Mouse (Mus musculus) embryonic facial prominence, embryonic 13.5 days (tissue): ENCODE data around the gene Dscaml1. TPM values are rescaled to one million over a fixed set of nuclear protein-coding genes. Genes with fewer than 3 reads are reported as not detected.
A peak's percentile ranks its signal among the peaks of the same experiment; 100 is the strongest.

Experiments used
- ATAC-seq: fragments of 200-750 bp; cut with Nextera tagmentation; 2 replicates; pipeline ENCODE4 v1.8.0; 2017; ENCODE audit warnings: low read depth; ENCODE audit not compliant: insufficient number of reproducible peaks, insufficient read depth, low FRiP score, low TSS enrichment
- H3K27ac ChIP-seq: fragments of 300-500 bp; sonication (generic); 2 replicates; pipeline ENCODE4 v1.5.1; 2015; ENCODE audit warnings: moderate library complexity, mild to moderate bottlenecking, inconsistent platforms
- H3K27me3 ChIP-seq: fragments of 300-500 bp; sonication (generic); 2 replicates; pipeline ENCODE4 v1.6.1; 2015; ENCODE audit warnings: mild to moderate bottlenecking, inconsistent platforms
- H3K36me3 ChIP-seq: fragments of 300-500 bp; sonication (generic); 2 replicates; pipeline ENCODE4 v1.6.1; 2015; ENCODE audit warnings: mild to moderate bottlenecking, inconsistent platforms
- H3K4me1 ChIP-seq: fragments of 300-500 bp; sonication (generic); 2 replicates; pipeline ENCODE4 v1.6.1; 2015; ENCODE audit warnings: inconsistent platforms
- H3K4me2 ChIP-seq: fragments of 300-500 bp; sonication (generic); 2 replicates; pipeline ENCODE4 v1.6.1; 2015; ENCODE audit warnings: moderate library complexity, mild to moderate bottlenecking, inconsistent platforms
- H3K4me3 ChIP-seq: fragments of 300-500 bp; sonication (generic); 2 replicates; pipeline ENCODE4 v1.5.1; 2015; ENCODE audit warnings: mild to moderate bottlenecking, inconsistent platforms
- H3K9ac ChIP-seq: fragments of 300-500 bp; sonication (generic); 2 replicates; pipeline ENCODE4 v1.6.1; 2015; ENCODE audit warnings: mild to moderate bottlenecking, inconsistent platforms
- H3K9me3 ChIP-seq: fragments of 300-500 bp; sonication (generic); 2 replicates; pipeline ENCODE4 v1.6.1; 2016; ENCODE audit warnings: inconsistent platforms
- WGBS: fragments of 180-500 bp; shearing (Covaris S2); methylation state at CpG from one replicate; pipeline ENCODE4 v1.1.7; 2015; ENCODE audit warnings: mixed read lengths; 5-methylcytosine and 5-hydroxymethylcytosine counted together
- polyA plus RNA-seq: library from polyadenylated mRNA; unstranded; fragments of >200 nt; fragmentation: Nextera tagmentation; extraction: Ambion mirVana; gene quantifications from 2 replicates; pipeline ENCODE4 v1.2.1, GENCODE M21; 2015

Gene Dscaml1
- polyA plus RNA-seq, 1 experiment from 2014 or later = 0.97 TPM

DNA sequence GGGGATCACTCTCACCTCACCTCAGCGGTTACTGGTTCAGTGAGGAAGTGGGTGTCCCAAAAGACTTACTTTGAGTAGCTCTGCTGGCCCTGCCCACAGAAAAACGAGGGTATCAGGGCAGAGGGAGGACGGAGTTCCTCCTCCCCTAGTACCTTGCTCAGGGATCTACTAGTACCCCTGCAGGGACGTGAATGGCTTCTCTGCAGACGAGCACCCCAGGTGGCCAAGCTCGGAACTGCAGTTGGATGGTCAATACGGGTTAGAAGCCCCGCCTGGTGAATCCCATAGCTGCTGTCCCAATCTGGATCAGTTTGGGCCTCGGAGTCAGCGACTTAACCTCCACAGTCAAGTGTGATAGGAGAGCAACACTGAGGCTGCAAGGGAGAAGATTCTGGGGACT lies 14.1 kb upstream of the Dscaml1 start:
- WGBS = 5% methylated on average over 10 of the region's 10 CpGs
- Histone ChIP-seq H3K9ac (peak overlapping the region; percentile 44; the same call in 1 of the 2 replicates), H3K36me3 (no peaks in the 10 kb centered on the region), H3K4me3 (peak overlapping the region; percentile 24), H3K9me3 (no peaks in the 10 kb centered on the region), H3K4me1 (peaks cover 13% of the 10 kb centered on the region; the same call in 1 of the 2 replicates), H3K27me3 (peaks cover 14% of the 10 kb centered on the region; the same call in 1 of the 2 replicates), H3K27ac (no peak overlapping the region), H3K4me2 (peak overlapping the region; percentile 54)
- ATAC-seq = no peak; the same call in 1 of the 2 replicates

DNA sequence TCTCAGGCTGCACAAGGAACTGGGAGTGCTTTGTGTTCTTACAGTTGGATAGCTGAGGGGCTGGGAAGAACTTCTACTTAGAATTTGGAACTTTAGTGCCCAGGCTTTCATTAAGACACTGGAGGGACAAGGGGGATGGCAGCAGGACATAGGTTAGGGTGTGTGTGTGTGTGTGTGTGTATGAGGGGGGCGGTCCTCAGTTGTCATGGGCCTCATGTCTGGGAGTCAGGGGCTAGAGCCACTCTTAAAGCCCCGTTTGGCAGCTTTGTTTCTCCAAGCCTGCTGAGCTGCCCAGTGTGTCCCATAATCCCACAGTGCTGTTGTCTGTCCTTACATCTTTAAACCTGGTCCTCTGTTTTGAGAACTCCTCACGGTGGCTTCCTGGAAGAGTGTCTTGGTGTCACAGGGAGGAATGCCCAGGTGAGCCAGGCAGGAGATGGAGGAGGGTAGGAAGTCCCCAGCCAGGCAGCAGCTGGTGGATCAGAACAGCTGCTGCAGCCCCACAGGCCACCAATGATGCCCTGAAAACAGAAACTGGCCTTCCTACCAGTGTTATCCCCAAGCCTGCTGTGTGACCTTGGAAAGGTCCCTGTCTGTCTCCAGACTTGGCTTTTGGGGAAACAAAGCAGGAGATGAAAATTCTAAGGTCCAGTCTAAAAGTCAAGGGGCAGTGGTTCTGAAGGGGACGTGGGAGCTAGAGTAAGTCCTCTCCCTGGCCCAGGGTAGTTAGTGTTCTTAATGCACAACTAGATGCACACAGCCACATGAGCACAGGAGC lies 13.5 kb upstream of the Dscaml1 start:
- H3K9me3 ChIP-seq = no peaks in the 10 kb centered on the region
- 0 out of 2 replicates have a peak overlapping the region, but pooled peaks have one; percentile 54 for H3K4me2 ChIP-seq
- H3K27me3 ChIP-seq = peaks cover 14% of the 10 kb centered on the region; the same call in 1 of the 2 replicates
- no peak overlapping the region for H3K27ac ChIP-seq
- H3K9ac ChIP-seq = no peak overlapping the region
- H3K4me3 ChIP-seq = no peak overlapping the region
- 79% methylated on average over 4 of the region's 4 CpGs for WGBS
- H3K36me3 ChIP-seq = no peaks in the 10 kb centered on the region
- H3K4me1 ChIP-seq = peaks cover 8% of the 10 kb centered on the region; the same call in 1 of the 2 replicates
- ATAC-seq = no peak

DNA sequence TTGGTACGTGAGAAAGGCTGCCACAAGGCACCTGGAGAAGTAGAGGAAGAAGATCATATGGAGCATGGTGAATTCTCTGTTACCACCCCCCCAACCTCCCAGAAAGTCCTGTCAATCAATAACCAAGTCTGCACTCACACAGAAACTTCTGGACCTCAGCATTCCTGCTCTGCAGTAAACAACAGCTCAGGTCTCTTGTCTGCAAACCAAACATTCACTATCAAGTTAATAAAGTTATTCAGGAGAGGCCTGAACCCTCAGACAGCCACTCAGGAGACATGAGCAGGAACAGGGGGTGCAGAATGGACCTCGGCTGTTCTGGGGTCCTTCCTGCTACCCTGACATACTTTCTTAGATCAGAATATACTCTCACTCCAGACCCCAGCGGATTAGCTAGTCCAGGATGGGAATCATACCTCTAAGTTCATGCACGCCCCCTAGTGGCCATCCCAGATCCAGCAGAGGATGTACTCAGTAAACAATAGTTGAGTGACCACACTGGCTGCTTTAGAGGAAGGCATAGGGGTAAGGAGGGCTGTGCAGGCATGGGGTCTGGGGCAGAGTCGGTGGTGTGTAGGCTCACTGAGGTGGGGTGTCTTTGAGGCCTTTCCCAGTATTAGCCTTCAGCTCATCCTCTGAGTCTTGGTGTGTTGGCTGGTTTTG lies 12.8 kb upstream of the Dscaml1 start:
- Histone ChIP-seq H3K9me3 (no peaks in the 10 kb centered on the region), H3K9ac (no peak overlapping the region), H3K27me3 (peaks cover 14% of the 10 kb centered on the region; the same call in 1 of the 2 replicates), H3K4me1 (peaks cover 4% of the 10 kb centered on the region; the same call in 1 of the 2 replicates), H3K4me3 (no peak overlapping the region), H3K36me3 (no peaks in the 10 kb centered on the region), H3K27ac (no peak overlapping the region), H3K4me2 (no peak overlapping the region)
- no peak for ATAC-seq
- WGBS = 58% methylated on average over 5 of the region's 5 CpGs

DNA sequence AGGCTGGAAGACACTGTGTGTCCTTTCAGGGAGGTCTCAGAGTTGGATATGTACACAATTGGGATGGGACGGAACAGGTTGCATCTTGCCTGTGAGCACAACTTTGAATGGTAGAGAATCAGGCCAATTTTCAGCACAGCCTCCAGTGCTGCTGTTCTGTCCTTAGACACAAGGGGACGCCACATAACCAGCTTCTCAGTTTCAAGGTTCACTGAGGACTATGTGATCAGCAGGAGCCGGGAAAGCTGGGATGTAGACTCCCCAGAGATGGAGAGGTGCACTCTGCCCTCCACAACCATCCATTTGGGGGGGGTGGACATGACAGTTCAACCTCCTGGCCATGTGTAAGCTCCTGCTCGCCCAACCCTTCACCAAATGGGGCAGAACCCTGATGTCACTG lies 10.5 kb upstream of the Dscaml1 start:
- no peak overlapping the region for H3K4me3 ChIP-seq
- no peak overlapping the region for H3K27ac ChIP-seq
- WGBS = 49% methylated on average over 4 of the region's 4 CpGs
- H3K9me3 ChIP-seq = no peaks in the 10 kb centered on the region
- 0 out of 2 replicates have a peak, but pooled peaks cover 4% of the 10 kb centered on the region for H3K27me3 ChIP-seq
- H3K36me3 ChIP-seq = no peaks in the 10 kb centered on the region
- H3K4me1 ChIP-seq = peaks cover 4% of the 10 kb centered on the region; the same call in 1 of the 2 replicates
- no peak for ATAC-seq
- H3K4me2 ChIP-seq = no peak overlapping the region
- H3K9ac ChIP-seq = no peak overlapping the region

DNA sequence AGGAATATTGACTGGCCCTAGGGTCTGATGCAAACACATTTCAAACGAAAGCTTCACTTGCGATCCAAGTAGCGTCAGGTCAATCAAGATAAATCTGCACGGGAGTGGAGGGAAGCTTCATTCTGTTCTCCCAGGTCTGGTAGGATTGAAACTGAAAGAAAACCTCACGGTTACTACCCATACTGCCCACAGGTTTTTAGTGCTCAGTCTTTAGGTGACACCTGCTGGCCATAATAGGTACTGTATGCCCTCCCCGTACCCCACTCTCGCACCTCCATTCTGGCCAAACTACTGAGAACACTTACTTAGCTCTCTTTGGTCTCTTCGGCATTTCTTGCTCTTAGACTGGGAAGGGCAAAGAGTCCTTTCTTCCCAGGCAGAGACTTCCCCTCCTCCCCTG lies 9.2 kb upstream of the Dscaml1 start:
- Histone ChIP-seq H3K36me3 (no peaks in the 10 kb centered on the region), H3K27me3 (0 out of 2 replicates have a peak, but pooled peaks cover 4% of the 10 kb centered on the region), H3K4me3 (no peak overlapping the region), H3K4me1 (0 out of 2 replicates have a peak, but pooled peaks cover under 1% of the 10 kb centered on the region), H3K27ac (no peak overlapping the region), H3K9me3 (no peaks in the 10 kb centered on the region), H3K9ac (no peak overlapping the region), H3K4me2 (peak overlapping the region; percentile 31; the same call in 1 of the 2 replicates)
- WGBS = 25% methylated on average over 8 of the region's 8 CpGs
- no peak for ATAC-seq

GRCm38 (mm10) chr9:45418252-45418651 lies 8.2 kb upstream of the Dscaml1 start:
- Histone ChIP-seq H3K27ac (no peak overlapping the region), H3K27me3 (0 out of 2 replicates have a peak, but pooled peaks cover 4% of the 10 kb centered on the region), H3K4me1 (no peaks in the 10 kb centered on the region), H3K36me3 (no peaks in the 10 kb centered on the region), H3K9ac (no peak overlapping the region), H3K4me2 (no peak overlapping the region), H3K9me3 (no peaks in the 10 kb centered on the region), H3K4me3 (no peak overlapping the region)
- ATAC-seq = no peak
- 58% methylated on average over 8 of the region's 8 CpGs for WGBS

DNA sequence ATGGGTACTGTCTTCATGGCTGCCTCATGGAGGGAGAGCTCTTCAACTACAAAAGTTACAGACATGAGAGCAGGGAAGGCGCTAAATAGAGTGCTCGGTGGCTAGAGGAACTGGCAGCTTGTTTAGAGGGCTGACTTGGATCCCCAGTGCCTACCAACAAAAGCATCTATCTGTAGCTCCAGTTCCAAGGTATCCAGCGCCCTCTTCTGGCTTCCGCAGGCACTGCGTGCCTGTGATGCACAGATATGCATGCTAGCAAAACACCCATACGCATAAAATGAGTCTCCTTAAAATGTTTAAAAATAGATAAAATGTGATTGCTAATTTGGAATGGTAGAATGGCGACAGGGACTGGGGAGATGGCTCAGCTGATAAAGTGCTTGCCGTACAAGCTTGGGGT lies 5.2 kb upstream of the Dscaml1 start:
- Histone ChIP-seq H3K27me3 (peaks cover 8% of the 10 kb centered on the region), H3K4me1 (no peaks in the 10 kb centered on the region), H3K9me3 (no peaks in the 10 kb centered on the region), H3K4me3 (no peak overlapping the region), H3K36me3 (no peaks in the 10 kb centered on the region), H3K4me2 (no peak overlapping the region), H3K27ac (no peak overlapping the region), H3K9ac (no peak overlapping the region)
- WGBS = 67% methylated on average over 8 of the region's 8 CpGs
- ATAC-seq = no peak

DNA sequence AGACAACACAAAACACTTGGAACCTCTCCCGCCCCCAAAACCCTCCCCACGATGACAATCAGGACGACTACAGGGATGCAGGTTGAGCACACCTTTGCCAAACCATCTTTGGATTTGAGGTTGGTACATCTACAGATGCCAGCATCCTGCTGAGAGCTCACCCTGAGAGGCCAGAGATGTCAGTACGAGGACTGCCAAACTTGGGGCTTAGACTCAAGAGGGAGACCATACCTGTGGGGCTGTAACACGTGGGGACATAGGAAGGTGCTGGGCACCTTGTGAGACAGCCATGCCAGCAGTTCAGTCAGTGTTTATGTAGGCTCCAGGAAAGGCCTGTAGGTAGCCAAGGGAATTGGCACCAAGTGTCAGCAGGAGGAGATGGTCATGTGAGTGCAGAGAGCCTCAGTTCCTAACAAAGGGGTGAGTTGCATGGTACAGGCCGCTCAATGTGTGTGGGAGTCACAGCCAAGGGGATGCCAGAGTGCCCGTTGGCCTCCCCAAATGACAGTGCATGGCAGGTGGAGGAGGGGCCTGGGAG lies 3.6 kb upstream of the Dscaml1 start:
- Histone ChIP-seq H3K4me2 (no peak overlapping the region), H3K27me3 (peaks cover 20% of the 10 kb centered on the region), H3K4me1 (no peaks in the 10 kb centered on the region), H3K4me3 (no peak overlapping the region), H3K27ac (no peak overlapping the region), H3K36me3 (no peaks in the 10 kb centered on the region), H3K9me3 (no peaks in the 10 kb centered on the region), H3K9ac (no peak overlapping the region)
- WGBS = 75% methylated on average over 7 of the region's 7 CpGs
- ATAC-seq = no peak

DNA sequence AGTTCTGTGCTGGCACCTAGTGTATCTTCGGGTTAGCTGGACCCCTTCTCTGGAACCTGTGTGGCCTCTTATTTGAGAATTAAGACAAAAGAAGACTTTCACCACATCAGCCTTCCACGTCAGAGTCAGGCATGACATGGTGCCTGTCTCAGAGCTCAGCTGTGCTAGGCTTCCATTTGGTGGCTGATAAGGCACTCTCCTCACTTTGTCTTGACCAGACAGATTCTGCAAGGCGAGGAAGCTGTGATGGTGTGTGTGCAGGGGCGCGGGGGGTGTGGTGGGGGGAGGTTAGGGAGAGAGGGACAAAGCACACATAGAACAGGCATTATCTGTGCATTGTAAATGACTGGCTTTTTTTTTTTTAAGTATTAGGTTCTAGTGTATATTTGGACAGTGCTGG lies 3.0 kb downstream of the Dscaml1 start:
- peaks cover 81% of the 10 kb centered on the region for H3K27me3 ChIP-seq
- no peak for ATAC-seq
- no peak overlapping the region for H3K9ac ChIP-seq
- no peak overlapping the region for H3K4me2 ChIP-seq
- WGBS = 33% methylated on average over 5 of the region's 5 CpGs
- no peaks in the 10 kb centered on the region for H3K36me3 ChIP-seq
- peaks cover 24% of the 10 kb centered on the region for H3K4me1 ChIP-seq
- no peaks in the 10 kb centered on the region for H3K9me3 ChIP-seq
- no peak overlapping the region for H3K27ac ChIP-seq
- no peak overlapping the region for H3K4me3 ChIP-seq

GRCm38 (mm10) chr9:45429951-45430697 lies 3.7 kb downstream of the Dscaml1 start:
- Histone ChIP-seq H3K9me3 (no peaks in the 10 kb centered on the region), H3K27ac (no peak overlapping the region), H3K9ac (peak overlapping the region; percentile 49), H3K4me3 (peak overlapping the region; percentile 45), H3K4me1 (peaks cover 24% of the 10 kb centered on the region), H3K4me2 (peak overlapping the region; percentile 86), H3K27me3 (peaks cover 89% of the 10 kb centered on the region), H3K36me3 (no peaks in the 10 kb centered on the region)
- WGBS = 2% methylated on average over 53 of the region's 54 CpGs
- 0 out of 2 replicates have a peak, but pooled peaks have one; percentile 37 for ATAC-seq

DNA sequence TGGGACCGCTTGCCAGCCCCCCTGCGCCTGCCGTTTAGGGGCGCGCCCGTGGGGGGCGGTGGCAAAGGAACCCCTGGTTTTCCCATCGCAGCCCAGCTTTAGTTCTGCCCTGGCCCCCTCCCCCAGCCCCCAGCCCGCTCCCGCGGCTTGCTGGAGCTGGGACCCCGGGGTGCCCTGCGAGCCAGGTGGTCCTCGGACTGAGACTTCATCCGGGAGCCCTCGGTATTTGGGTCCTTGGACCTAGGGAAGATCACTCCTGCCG lies 4.2 kb downstream of the Dscaml1 start:
- Histone ChIP-seq H3K27ac (no peak overlapping the region), H3K4me1 (peaks cover 24% of the 10 kb centered on the region), H3K9ac (peak overlapping the region; percentile 49; the same call in 1 of the 2 replicates), H3K36me3 (no peaks in the 10 kb centered on the region), H3K27me3 (peaks cover 92% of the 10 kb centered on the region), H3K4me3 (peak overlapping the region; percentile 45), H3K9me3 (no peaks in the 10 kb centered on the region), H3K4me2 (peak overlapping the region; percentile 86)
- 3% methylated on average over 14 of the region's 17 CpGs for WGBS
- 0 out of 2 replicates have a peak, but pooled peaks have one; percentile 6 for ATAC-seq
